Mouse (Mus musculus) small intestine, adult 2 months (tissue): ENCODE measurements around the gene Ptpdc1.

Source experiments
- CTCF ChIP-seq: fragments of 200-500 bp; IDR thresholded peaks from 2 replicates; pipeline ENCODE4 v1.5.1; 2012; ENCODE audit warnings: low read depth, mild to moderate bottlenecking, control low read depth, inconsistent platforms, low read length, moderate library complexity, mixed read lengths; ENCODE audit not compliant: insufficient replicate concordance, insufficient read length; ENCODE audit errors: extremely low read depth
- POLR2A ChIP-seq: fragments of 200-500 bp; IDR thresholded peaks from 2 replicates; pipeline ENCODE4 v1.6.1; 2012; ENCODE audit warnings: low read depth, mild to moderate bottlenecking, control low read depth, inconsistent platforms, low read length, moderate library complexity

- TF ChIP-seq CTCF = peak; percentile 64; the same call in 1 of the 2 replicates
- no peak for TF ChIP-seq POLR2A
Observed at GRCm38 (mm10) chr13:48528123-48528871, 97.2 kb downstream of the Ptpdc1 start.
